Mouse (Mus musculus): Measurements from ENCODE around the gene Itga11. TPM values are rescaled to one million over a fixed set of nuclear protein-coding genes. Genes with fewer than 3 reads are reported as not detected.
"Not testable (repeated sequence)": the region's sequence is repeated elsewhere in the genome, so short reads cannot be mapped to it uniquely, and the experiment has no call there.

Gene Itga11
- polyA plus RNA-seq, 1 experiment from 2014 or later = 2.8 TPM

DNA sequence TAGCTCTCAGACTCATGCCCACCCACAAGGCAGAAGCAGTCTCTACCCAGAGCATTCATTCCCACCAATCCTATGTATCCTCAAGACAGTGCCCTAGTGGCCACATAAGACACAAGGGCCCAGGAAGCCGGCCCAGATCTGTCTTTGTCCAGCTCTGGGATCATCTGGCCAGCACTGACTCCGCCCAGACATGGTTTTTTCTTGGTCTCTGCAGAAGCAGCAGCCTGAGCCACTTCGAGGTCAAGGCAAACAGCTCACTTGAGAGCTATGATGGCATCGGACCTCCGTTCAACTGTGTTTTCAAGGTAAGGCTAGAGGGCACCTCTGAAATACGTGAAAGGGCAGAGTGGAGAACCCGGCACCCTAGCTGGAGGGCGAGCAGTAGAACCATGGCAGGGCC lies 95.1 kb downstream of the Itga11 start:
- Histone ChIP-seq H3K4me2 (ENCODE audit: low read depth, low read length) (no peak overlapping the region), H3K36me3 (ENCODE audit: control insufficient read depth, insufficient read depth, low read length) (no peaks in the 10 kb centered on the region), H3K9me3 (ENCODE audit: control insufficient read depth, low read length) (no peaks in the 10 kb centered on the region), H3K27ac (ENCODE audit: low read length) (no peak overlapping the region), H3K27me3 (replicated peaks; ENCODE audit: control insufficient read depth, insufficient read depth, low read length) (no peaks in the 10 kb centered on the region), H3K9ac (ENCODE audit: low read depth, low read length) (no peak overlapping the region), H3K4me1 (ENCODE audit: control insufficient read depth, insufficient read depth, low read length) (no peaks in the 10 kb centered on the region), H3K4me3 (ENCODE audit: low read length) (no peak overlapping the region)
- WGBS = 67% methylated on average over 8 of the region's 8 CpGs
- no peak for ATAC-seq

DNA sequence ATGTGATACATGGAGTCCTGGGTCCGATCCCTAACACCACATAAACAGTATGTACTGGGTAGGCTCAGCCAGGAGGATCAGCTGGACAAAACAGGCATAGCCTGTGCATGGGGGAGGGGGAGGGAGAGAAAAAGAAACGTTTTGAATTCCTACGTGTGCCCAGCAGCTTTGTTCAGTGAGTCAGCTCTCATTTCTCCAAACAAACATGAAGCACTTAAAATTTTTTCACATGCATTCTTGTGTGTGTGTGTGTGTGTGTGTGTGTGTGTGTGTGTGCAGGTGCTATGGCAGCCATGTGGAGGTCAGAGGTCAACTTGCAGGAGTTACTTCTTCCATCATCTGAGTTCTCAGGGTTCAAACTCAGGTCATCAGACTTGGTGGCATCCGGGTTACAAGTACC lies 97.8 kb downstream of the Itga11 start:
- WGBS = 28% methylated on average over 4 of the region's 4 CpGs
- Histone ChIP-seq H3K4me3 (ENCODE audit: low read length) (no peak overlapping the region), H3K27me3 (replicated peaks; ENCODE audit: control insufficient read depth, insufficient read depth, low read length) (no peaks in the 10 kb centered on the region), H3K36me3 (ENCODE audit: control insufficient read depth, insufficient read depth, low read length) (no peaks in the 10 kb centered on the region), H3K27ac (ENCODE audit: low read length) (no peak overlapping the region), H3K4me2 (ENCODE audit: low read depth, low read length) (no peak overlapping the region), H3K4me1 (ENCODE audit: control insufficient read depth, insufficient read depth, low read length) (0 out of 2 replicates have a peak, but pooled peaks cover 3% of the 10 kb centered on the region), H3K9ac (ENCODE audit: low read depth, low read length) (no peak overlapping the region), H3K9me3 (ENCODE audit: control insufficient read depth, low read length) (no peaks in the 10 kb centered on the region)
- ATAC-seq = no peak

DNA sequence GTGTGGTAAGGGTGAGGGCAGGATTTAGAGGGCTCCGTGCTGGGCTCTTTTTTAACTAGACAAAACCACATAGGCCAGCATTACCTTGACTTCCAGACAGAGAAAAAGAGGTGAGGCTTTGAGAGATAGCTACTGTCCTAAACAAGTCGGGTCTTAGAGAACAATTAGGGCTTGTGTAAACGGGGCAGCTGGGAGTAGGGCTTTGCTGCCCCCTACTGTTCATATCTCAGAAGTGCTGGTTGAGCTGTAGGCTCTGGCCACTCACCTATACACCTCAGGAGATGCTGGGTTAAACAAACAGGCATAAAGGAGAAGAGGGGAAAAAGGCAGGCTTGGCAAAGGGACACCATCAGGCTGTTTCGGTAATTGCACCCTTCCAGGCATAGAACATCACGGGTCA lies 99.8 kb downstream of the Itga11 start:
- H3K9ac ChIP-seq (ENCODE audit: low read depth, low read length) = no peak overlapping the region
- H3K27me3 ChIP-seq (replicated peaks; ENCODE audit: control insufficient read depth, insufficient read depth, low read length) = no peaks in the 10 kb centered on the region
- H3K4me3 ChIP-seq (ENCODE audit: low read length) = no peak overlapping the region
- H3K4me1 ChIP-seq (ENCODE audit: control insufficient read depth, insufficient read depth, low read length) = 0 out of 2 replicates have a peak, but pooled peaks cover 3% of the 10 kb centered on the region
- WGBS = 6% methylated on average over 5 of the region's 5 CpGs
- no peak overlapping the region for H3K4me2 ChIP-seq (ENCODE audit: low read depth, low read length)
- H3K9me3 ChIP-seq (ENCODE audit: control insufficient read depth, low read length) = no peaks in the 10 kb centered on the region
- H3K36me3 ChIP-seq (ENCODE audit: control insufficient read depth, insufficient read depth, low read length) = no peaks in the 10 kb centered on the region
- ATAC-seq = peak; percentile 71
- no peak overlapping the region for H3K27ac ChIP-seq (ENCODE audit: low read length)

DNA sequence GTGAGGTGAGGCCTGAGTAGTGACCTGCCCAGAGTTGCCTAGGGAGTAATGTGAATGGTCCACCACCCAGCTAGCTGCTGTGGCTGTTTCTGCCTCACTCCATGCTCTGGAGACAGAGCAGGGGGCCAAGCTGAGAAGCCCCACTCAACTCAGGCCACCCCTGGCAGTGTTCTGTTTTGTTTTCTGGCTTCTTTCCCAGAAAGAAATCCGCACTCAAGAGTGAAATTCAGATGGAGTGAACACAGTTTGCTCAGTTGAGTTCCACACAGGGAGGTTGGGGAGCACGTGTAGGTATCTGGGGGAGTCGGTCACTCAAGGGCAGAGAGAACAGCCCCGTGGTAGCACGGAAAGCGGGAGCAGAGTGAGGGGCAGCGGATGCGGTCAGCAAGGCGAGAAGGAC lies 101.1 kb downstream of the Itga11 start:
- 0 out of 2 replicates have a peak, but pooled peaks cover 3% of the 10 kb centered on the region for H3K4me1 ChIP-seq (ENCODE audit: control insufficient read depth, insufficient read depth, low read length)
- H3K36me3 ChIP-seq (ENCODE audit: control insufficient read depth, insufficient read depth, low read length) = no peaks in the 10 kb centered on the region
- ATAC-seq = no peak
- H3K9ac ChIP-seq (ENCODE audit: low read depth, low read length) = no peak overlapping the region
- WGBS = 74% methylated on average over 9 of the region's 9 CpGs
- H3K27ac ChIP-seq (ENCODE audit: low read length) = no peak overlapping the region
- no peak overlapping the region for H3K4me3 ChIP-seq (ENCODE audit: low read length)
- no peak overlapping the region for H3K4me2 ChIP-seq (ENCODE audit: low read depth, low read length)
- no peaks in the 10 kb centered on the region for H3K27me3 ChIP-seq (replicated peaks; ENCODE audit: control insufficient read depth, insufficient read depth, low read length)
- no peaks in the 10 kb centered on the region for H3K9me3 ChIP-seq (ENCODE audit: control insufficient read depth, low read length)

DNA sequence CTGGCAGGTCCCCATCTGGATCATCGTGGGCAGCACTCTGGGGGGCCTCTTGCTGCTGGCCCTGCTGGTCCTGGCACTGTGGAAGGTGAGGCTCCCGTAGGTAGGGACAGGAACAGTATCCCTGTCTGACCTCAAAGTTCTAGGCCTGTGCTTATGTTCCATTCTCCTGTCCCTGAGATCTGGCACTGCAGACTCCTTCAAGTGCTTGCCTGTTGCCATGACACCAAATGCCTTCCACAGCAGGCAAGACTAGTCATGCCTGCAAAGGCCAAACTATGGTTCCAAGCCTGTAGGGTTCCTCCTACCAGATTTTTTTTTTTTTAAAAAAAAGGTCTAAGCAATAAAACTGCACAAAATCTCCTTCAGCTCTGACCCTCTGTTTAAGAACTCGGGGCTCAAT lies 104.3 kb downstream of the Itga11 start:
- Histone ChIP-seq H3K4me1 (ENCODE audit: control insufficient read depth, insufficient read depth, low read length) (0 out of 2 replicates have a peak, but pooled peaks cover 3% of the 10 kb centered on the region), H3K9ac (ENCODE audit: low read depth, low read length) (no peak overlapping the region), H3K27me3 (replicated peaks; ENCODE audit: control insufficient read depth, insufficient read depth, low read length) (no peaks in the 10 kb centered on the region), H3K4me3 (ENCODE audit: low read length) (no peak overlapping the region), H3K9me3 (ENCODE audit: control insufficient read depth, low read length) (no peaks in the 10 kb centered on the region), H3K36me3 (ENCODE audit: control insufficient read depth, insufficient read depth, low read length) (no peaks in the 10 kb centered on the region), H3K27ac (ENCODE audit: low read length) (no peak overlapping the region), H3K4me2 (ENCODE audit: low read depth, low read length) (no peak overlapping the region)
- ATAC-seq = no peak
- WGBS = 68% methylated on average over 3 of the region's 3 CpGs

DNA sequence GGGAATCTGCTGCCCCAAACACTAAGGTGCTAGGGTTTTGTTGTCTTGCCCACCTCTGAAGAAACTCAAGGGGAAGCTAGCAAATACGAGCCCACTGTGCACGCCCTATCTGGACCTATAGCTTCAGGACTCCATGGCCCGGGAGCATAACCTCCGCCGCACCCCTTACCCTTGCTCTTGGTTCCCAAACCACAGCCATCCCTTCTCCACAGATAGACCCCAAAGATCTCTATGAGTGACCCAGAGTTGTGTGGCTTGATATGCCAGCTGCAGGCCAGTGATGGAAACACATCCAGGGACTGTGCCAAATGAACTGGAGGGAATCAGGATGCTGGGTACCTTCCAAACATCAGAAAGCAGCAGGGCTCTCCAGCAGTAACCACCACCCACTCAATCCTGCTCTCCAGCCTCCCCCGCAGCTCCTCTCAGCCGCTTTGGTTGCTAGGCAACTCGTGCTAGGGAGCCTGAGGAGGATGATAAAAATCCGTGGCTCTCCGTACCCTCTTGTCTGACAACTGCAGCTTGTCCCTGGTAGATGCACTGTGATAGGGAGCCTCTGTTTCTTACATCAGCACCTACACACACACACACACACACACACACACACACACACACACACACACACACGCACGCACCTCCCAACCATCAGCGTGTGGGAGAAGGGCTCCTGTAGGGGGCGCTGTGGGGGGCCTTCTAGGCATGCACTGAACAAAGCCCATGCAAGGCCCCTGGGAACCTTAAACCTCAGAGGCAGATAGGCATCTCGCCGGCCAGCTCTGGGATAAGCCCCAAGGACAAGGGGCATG lies 105.6 kb downstream of the Itga11 start:
- H3K27ac ChIP-seq (ENCODE audit: low read length) = no peak overlapping the region
- 39% methylated on average over 16 of the region's 16 CpGs for WGBS
- H3K4me3 ChIP-seq (ENCODE audit: low read length) = no peak overlapping the region
- no peak for ATAC-seq
- H3K9ac ChIP-seq (ENCODE audit: low read depth, low read length) = no peak overlapping the region
- no peaks in the 10 kb centered on the region for H3K36me3 ChIP-seq (ENCODE audit: control insufficient read depth, insufficient read depth, low read length)
- H3K4me2 ChIP-seq (ENCODE audit: low read depth, low read length) = no peak overlapping the region
- 0 out of 2 replicates have a peak, but pooled peaks cover 3% of the 10 kb centered on the region for H3K4me1 ChIP-seq (ENCODE audit: control insufficient read depth, insufficient read depth, low read length)
- no peaks in the 10 kb centered on the region for H3K27me3 ChIP-seq (replicated peaks; ENCODE audit: control insufficient read depth, insufficient read depth, low read length)
- H3K9me3 ChIP-seq (ENCODE audit: control insufficient read depth, low read length) = no peaks in the 10 kb centered on the region

DNA sequence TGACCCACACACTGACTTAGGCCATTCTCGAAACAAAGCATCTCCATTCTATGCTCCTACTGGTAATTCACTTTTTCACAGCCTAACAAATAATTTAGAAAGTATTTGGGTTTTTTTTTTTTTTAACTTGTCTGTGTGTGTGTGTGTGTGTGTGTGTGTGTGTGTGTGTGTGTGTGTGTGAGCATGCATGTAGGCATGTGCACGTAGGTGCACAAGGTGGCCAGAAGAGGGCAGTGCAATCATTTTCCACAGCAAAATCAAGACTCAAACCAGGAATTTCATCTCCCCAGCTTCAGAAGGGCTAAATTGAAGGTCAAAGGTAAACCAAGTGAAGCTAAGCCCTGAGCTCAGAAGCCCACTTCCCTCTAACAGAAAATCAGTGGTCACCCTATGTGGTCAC lies 106.6 kb downstream of the Itga11 start:
- Histone ChIP-seq H3K4me2 (ENCODE audit: low read depth, low read length) (no peak overlapping the region), H3K27me3 (replicated peaks; ENCODE audit: control insufficient read depth, insufficient read depth, low read length) (no peaks in the 10 kb centered on the region), H3K4me1 (ENCODE audit: control insufficient read depth, insufficient read depth, low read length) (no peaks in the 10 kb centered on the region), H3K4me3 (ENCODE audit: low read length) (no peak overlapping the region), H3K9ac (ENCODE audit: low read depth, low read length) (no peak overlapping the region), H3K27ac (ENCODE audit: low read length) (no peak overlapping the region), H3K9me3 (ENCODE audit: control insufficient read depth, low read length) (no peaks in the 10 kb centered on the region), H3K36me3 (ENCODE audit: control insufficient read depth, insufficient read depth, low read length) (no peaks in the 10 kb centered on the region)
- ATAC-seq = no peak
- WGBS = 92% methylated on average over 2 of the region's 2 CpGs

DNA sequence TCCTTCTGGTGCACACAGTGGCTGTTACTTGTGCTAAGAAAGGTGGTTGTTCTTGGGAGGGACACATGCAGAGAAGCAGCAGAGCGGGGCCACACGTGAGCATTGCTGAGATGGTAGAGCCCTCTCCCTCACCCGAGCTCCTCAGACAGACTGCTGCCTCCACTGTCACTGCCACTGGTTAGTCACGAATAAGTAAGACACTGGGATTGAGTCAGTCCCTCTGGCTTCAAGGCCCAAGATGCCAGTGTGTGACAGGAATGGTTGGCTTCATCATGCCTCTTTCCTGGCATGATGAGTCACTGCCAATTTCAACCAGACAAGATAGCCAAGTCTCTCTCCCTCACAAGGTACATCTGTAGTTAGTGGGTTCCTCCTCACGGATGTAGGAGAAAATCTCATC lies 109.1 kb downstream of the Itga11 start:
- no peaks in the 10 kb centered on the region for H3K9me3 ChIP-seq (ENCODE audit: control insufficient read depth, low read length)
- no peak overlapping the region for H3K4me3 ChIP-seq (ENCODE audit: low read length)
- no peak overlapping the region for H3K4me2 ChIP-seq (ENCODE audit: low read depth, low read length)
- WGBS = 74% methylated on average over 5 of the region's 5 CpGs
- no peaks in the 10 kb centered on the region for H3K27me3 ChIP-seq (replicated peaks; ENCODE audit: control insufficient read depth, insufficient read depth, low read length)
- no peak overlapping the region for H3K27ac ChIP-seq (ENCODE audit: low read length)
- H3K4me1 ChIP-seq (ENCODE audit: control insufficient read depth, insufficient read depth, low read length) = no peaks in the 10 kb centered on the region
- no peaks in the 10 kb centered on the region for H3K36me3 ChIP-seq (ENCODE audit: control insufficient read depth, insufficient read depth, low read length)
- no peak overlapping the region for H3K9ac ChIP-seq (ENCODE audit: low read depth, low read length)
- no peak for ATAC-seq

DNA sequence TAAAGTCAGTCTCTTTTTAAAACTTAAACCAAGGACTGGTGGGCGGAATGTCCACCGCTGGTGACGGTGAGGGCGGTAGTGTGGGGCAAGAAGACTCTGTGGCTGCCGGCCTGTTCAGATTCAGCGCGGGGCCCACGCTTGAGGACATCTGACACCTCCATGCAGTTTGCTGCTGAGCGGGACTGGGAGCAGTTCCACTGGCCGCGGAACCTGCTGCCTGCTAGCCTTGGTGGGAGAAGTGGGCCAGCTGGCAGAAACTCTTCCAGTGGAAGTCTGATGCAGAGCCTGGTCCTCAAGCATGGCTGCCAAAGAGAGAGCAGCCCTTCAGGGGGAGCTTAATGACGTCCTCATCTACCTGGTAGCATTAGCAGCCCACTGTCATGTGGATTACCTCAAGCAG lies 112.2 kb downstream of the Itga11 start:
- Histone ChIP-seq H3K4me1 (ENCODE audit: control insufficient read depth, insufficient read depth, low read length) (no peaks in the 10 kb centered on the region), H3K27ac (ENCODE audit: low read length) (no peak overlapping the region), H3K9ac (ENCODE audit: low read depth, low read length) (no peak overlapping the region), H3K9me3 (ENCODE audit: control insufficient read depth, low read length) (no peaks in the 10 kb centered on the region), H3K4me2 (ENCODE audit: low read depth, low read length) (no peak overlapping the region), H3K4me3 (ENCODE audit: low read length) (no peak overlapping the region), H3K36me3 (ENCODE audit: control insufficient read depth, insufficient read depth, low read length) (no peaks in the 10 kb centered on the region), H3K27me3 (replicated peaks; ENCODE audit: control insufficient read depth, insufficient read depth, low read length) (no peaks in the 10 kb centered on the region)
- 92% methylated on average over 12 of the region's 12 CpGs for WGBS
- no peak for ATAC-seq

DNA sequence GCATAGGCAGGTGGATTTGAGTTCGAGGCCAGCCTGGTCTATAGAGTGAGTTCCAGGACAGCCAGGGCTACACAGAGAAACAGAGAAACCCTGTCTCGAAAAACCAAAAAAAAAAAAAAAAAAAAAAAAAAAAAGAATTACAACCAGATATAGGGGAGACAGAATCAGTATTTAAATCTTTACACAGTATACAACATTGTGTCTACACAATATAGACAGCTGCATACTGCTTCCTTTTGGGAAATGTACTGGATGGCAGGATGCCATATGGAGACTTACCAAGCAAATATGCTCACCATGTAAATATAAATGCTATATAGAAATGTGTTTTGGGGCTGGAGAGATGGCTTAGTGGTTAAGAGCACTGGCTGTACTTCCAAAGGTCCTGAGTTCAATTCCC lies 121.6 kb downstream of the Itga11 start:
- not testable (repeated sequence) for H3K4me3 ChIP-seq (ENCODE audit: low read length); H3K4me1 ChIP-seq (ENCODE audit: control insufficient read depth, insufficient read depth, low read length); ATAC-seq; H3K4me2 ChIP-seq (ENCODE audit: low read depth, low read length); H3K9ac ChIP-seq (ENCODE audit: low read depth, low read length); H3K36me3 ChIP-seq (ENCODE audit: control insufficient read depth, insufficient read depth, low read length); H3K9me3 ChIP-seq (ENCODE audit: control insufficient read depth, low read length); H3K27me3 ChIP-seq (replicated peaks; ENCODE audit: control insufficient read depth, insufficient read depth, low read length); H3K27ac ChIP-seq (ENCODE audit: low read length)
- 85% methylated on average over 2 of the region's 2 CpGs for WGBS
